Mouse (Mus musculus) lung, adult 2 months (tissue): ENCODE measurements around the gene Rhbdd1. TPM values are rescaled to one million over a fixed set of nuclear protein-coding genes. Genes with fewer than 3 reads are reported as not detected.

ENCODE experiments used
- DNase-seq: peaks from one replicate; pipeline ENCODE4 v3.0.0; 2022
- H3K4me1 ChIP-seq: fragments of 200-500 bp; 2 replicates; pipeline ENCODE4 v1.6.1; 2011; ENCODE audit warnings: low read length; ENCODE audit not compliant: control insufficient read depth, insufficient read depth
- H3K4me3 ChIP-seq: fragments of 200-500 bp; replicated peaks from 2 replicates; pipeline ENCODE3; 2011; ENCODE audit warnings: low read depth, mild to moderate bottlenecking, control low read depth, low read length; ENCODE audit errors: extremely low read depth
- CTCF ChIP-seq: fragments of 200-500 bp; IDR thresholded peaks from 2 replicates; pipeline ENCODE4 v1.5.1; 2011; ENCODE audit warnings: mild to moderate bottlenecking, low read length, control low read depth; ENCODE audit not compliant: insufficient read depth
- POLR2A ChIP-seq: fragments of 200-500 bp; IDR thresholded peaks from 2 replicates; pipeline ENCODE4 v1.6.1; 2011; ENCODE audit warnings: low read depth, mild to moderate bottlenecking, control low read depth, low read length, borderline replicate concordance; ENCODE audit errors: extremely low read depth
- WGBS: fragments of 180-500 bp; shearing (Covaris S2); methylation state at CpG from one replicate; pipeline ENCODE4 v1.1.7; 2018; 5-methylcytosine and 5-hydroxymethylcytosine counted together
- polyA plus RNA-seq: library from polyadenylated mRNA; depleted of rRNA; stranded (reverse); fragments of >200 nt; gene quantifications from 2 replicates; pipeline ENCODE4 v1.2.3, GENCODE M21; 2012

The Rhbdd1 gene
- polyA plus RNA-seq, 1 experiment, result 16.3 TPM

- Histone ChIP-seq H3K4me3 (no peak overlapping the region), H3K4me1 (no peaks in the 10 kb centered on the region)
- no peak for DNase-seq
- 58% methylated on average over 6 of the region's 6 CpGs for WGBS
- TF ChIP-seq CTCF, result no peak
- no peak for TF ChIP-seq POLR2A
Observed at GRCm38 (mm10) chr1:82465321-82465853, 149.1 kb downstream of the Rhbdd1 start.

- DNase-seq, result no peak
- Histone ChIP-seq H3K4me3 (no peak overlapping the region), H3K4me1 (no peaks in the 10 kb centered on the region)
- no peak for TF ChIP-seq CTCF
- TF ChIP-seq POLR2A, result no peak
- 51% methylated on average over 6 of the region's 6 CpGs for WGBS
Observed at GRCm38 (mm10) chr1:82468872-82469271, 152.6 kb downstream of the Rhbdd1 start.

- Histone ChIP-seq H3K4me1 (no peaks in the 10 kb centered on the region), H3K4me3 (no peak overlapping the region)
- TF ChIP-seq CTCF (no peak), POLR2A (no peak)
- WGBS, result 88% methylated on average over 10 of the region's 10 CpGs
- no peak for DNase-seq
Observed at GRCm38 (mm10) chr1:82470516-82471225, 154.4 kb downstream of the Rhbdd1 start.

GRCm38 (mm10) chr1:82473467-82473866 lies 157.2 kb downstream of the Rhbdd1 start:
- DNase-seq, result no peak
- Histone ChIP-seq H3K4me3 (no peak overlapping the region), H3K4me1 (no peaks in the 10 kb centered on the region)
- TF ChIP-seq POLR2A (no peak), CTCF (no peak)

- no peak overlapping the region for H3K4me3 ChIP-seq
- WGBS, result 25% methylated on average over 4 of the region's 4 CpGs
- TF ChIP-seq POLR2A, result no peak
- no peak for TF ChIP-seq CTCF
- H3K4me1 ChIP-seq, result no peaks in the 10 kb centered on the region
- no peak for DNase-seq
Observed at GRCm38 (mm10) chr1:82474461-82474961, 158.3 kb downstream of the Rhbdd1 start.

- H3K4me1 ChIP-seq, result no peaks in the 10 kb centered on the region
- TF ChIP-seq POLR2A, result no peak
- no peak for TF ChIP-seq CTCF
- WGBS, result 64% methylated on average over 5 of the region's 5 CpGs
- no peak overlapping the region for H3K4me3 ChIP-seq
- DNase-seq, result no peak
Observed at GRCm38 (mm10) chr1:82475254-82475653, 159.0 kb downstream of the Rhbdd1 start.

GRCm38 (mm10) chr1:82475821-82476220 lies 159.6 kb downstream of the Rhbdd1 start:
- TF ChIP-seq CTCF (no peak), POLR2A (no peak)
- Histone ChIP-seq H3K4me3 (no peak overlapping the region), H3K4me1 (no peaks in the 10 kb centered on the region)
- no peak for DNase-seq
- 76% methylated on average over 4 of the region's 4 CpGs for WGBS

GRCm38 (mm10) chr1:82476256-82476655 lies 160.0 kb downstream of the Rhbdd1 start:
- Histone ChIP-seq H3K4me3 (no peak overlapping the region), H3K4me1 (no peaks in the 10 kb centered on the region)
- WGBS, result 41% methylated on average over 11 of the region's 11 CpGs
- DNase-seq, result no peak
- TF ChIP-seq POLR2A (no peak), CTCF (peak; percentile 86)

- 21% methylated on average over 9 of the region's 9 CpGs for WGBS
- no peak for TF ChIP-seq CTCF
- TF ChIP-seq POLR2A, result no peak
- no peaks in the 10 kb centered on the region for H3K4me1 ChIP-seq
- no peak for DNase-seq
- no peak overlapping the region for H3K4me3 ChIP-seq
Observed at GRCm38 (mm10) chr1:82476746-82477145, 160.5 kb downstream of the Rhbdd1 start.

GRCm38 (mm10) chr1:82479696-82480487 lies 163.6 kb downstream of the Rhbdd1 start:
- TF ChIP-seq CTCF, result no peak
- TF ChIP-seq POLR2A, result no peak
- Histone ChIP-seq H3K4me3 (no peak overlapping the region), H3K4me1 (no peaks in the 10 kb centered on the region)
- 80% methylated on average over 12 of the region's 12 CpGs for WGBS
- DNase-seq, result no peak
